Comparison of ENCODE assay signal across 8 mouse cellular contexts in the genomic region with DNA sequence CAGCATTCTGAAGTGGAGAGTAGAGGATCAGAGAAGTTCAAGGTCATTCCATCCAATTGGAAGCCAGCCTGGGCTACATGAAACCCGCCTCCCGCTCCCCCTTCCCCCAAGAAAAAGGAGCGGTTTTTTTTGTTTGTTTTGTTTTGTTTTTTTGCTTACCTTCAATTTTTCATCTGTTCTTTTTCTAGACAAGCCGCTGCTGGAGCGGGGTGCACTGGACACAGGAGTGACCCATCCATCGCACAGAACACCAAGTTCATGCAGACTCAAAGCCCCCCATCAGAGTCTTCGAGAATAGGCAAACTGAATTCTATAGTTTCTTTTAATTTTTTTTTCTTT. TPM values are rescaled to one million over a fixed set of nuclear protein-coding genes. Genes with fewer than 3 reads are reported as not detected.
DNase-seq lines count a peak whose midpoint lies in the region; ATAC-seq and TF ChIP-seq lines count a peak whose summit lies in the region.

No protein-coding gene starts in this region.

- no peaks in the 10 kb centered on the region for H3K9me3 ChIP-seq in embryonic facial prominence, embryonic 13.5 days
- no peaks in the 10 kb centered on the region for H3K9me3 ChIP-seq in intestine, postnatal 0 days (ENCODE audit: control insufficient read depth)
- no peaks in the 10 kb centered on the region for H3K9me3 ChIP-seq in neural tube, embryonic 13.5 days

- WGBS in embryonic facial prominence, embryonic 13.5 days = 13% methylated on average over 7 of the region's 7 CpGs
- 11% methylated on average over 7 of the region's 7 CpGs for WGBS in intestine, postnatal 0 days
- 12% methylated on average over 7 of the region's 7 CpGs for WGBS in neural tube, embryonic 13.5 days

- H3K36me3 ChIP-seq in embryonic facial prominence, embryonic 13.5 days = peaks cover 14% of the 10 kb centered on the region; the same call in 1 of the 2 replicates
- no peaks in the 10 kb centered on the region for H3K36me3 ChIP-seq in intestine, postnatal 0 days (ENCODE audit: control insufficient read depth, insufficient read depth)
- H3K36me3 ChIP-seq in neural tube, embryonic 13.5 days = 0 out of 2 replicates have a peak, but pooled peaks cover 4% of the 10 kb centered on the region

- H3K27me3 ChIP-seq in embryonic facial prominence, embryonic 13.5 days = no peaks in the 10 kb centered on the region
- no peaks in the 10 kb centered on the region for H3K27me3 ChIP-seq in intestine, postnatal 0 days (replicated peaks; ENCODE audit: control insufficient read depth, insufficient read depth, low read length)
- no peaks in the 10 kb centered on the region for H3K27me3 ChIP-seq in neural tube, embryonic 13.5 days

- intact Hi-C loops in left cerebral cortex, adult 2 months (cut with DNase I) = loop anchor here (2.0 kb wide), 1 partner anchor 90 kb away; no protein-coding TSS in a partner anchor
- intact Hi-C loops in left cerebral cortex, postnatal 10 days (cut with DNase I) = no loop called here

- peak overlapping the region; percentile 98 for H3K4me2 ChIP-seq in embryonic facial prominence, embryonic 13.5 days
- peak overlapping the region; percentile 85 for H3K4me2 ChIP-seq in intestine, postnatal 0 days (replicated peaks; ENCODE audit: low read depth)
- peak overlapping the region; percentile 98 for H3K4me2 ChIP-seq in neural tube, embryonic 13.5 days

- no peak for ATAC-seq in embryonic facial prominence, embryonic 13.5 days (ENCODE audit: insufficient number of reproducible peaks, insufficient read depth, low FRiP score, low TSS enrichment, low read depth)
- no peak for ATAC-seq in intestine, postnatal 0 days
- no peak for ATAC-seq in neural tube, embryonic 13.5 days (ENCODE audit: low read depth)

- H3K9ac ChIP-seq in embryonic facial prominence, embryonic 13.5 days = peak overlapping the region; percentile 98
- peak overlapping the region; percentile 89 for H3K9ac ChIP-seq in intestine, postnatal 0 days (ENCODE audit: low read depth, low read length)
- peak overlapping the region; percentile 97 for H3K9ac ChIP-seq in neural tube, embryonic 13.5 days

- peak overlapping the region; percentile 97 for H3K4me3 ChIP-seq in left cerebral cortex, adult 2 months
- peak overlapping the region; percentile 95 for H3K4me3 ChIP-seq in embryonic facial prominence, embryonic 13.5 days
- peak overlapping the region; percentile 55 for H3K4me3 ChIP-seq in intestine, postnatal 0 days (ENCODE audit: low read depth, low read length)
- peak overlapping the region; percentile 94 for H3K4me3 ChIP-seq in neural tube, embryonic 13.5 days

- peak overlapping the region; percentile 99 for H3K27ac ChIP-seq in left cerebral cortex, adult 2 months
- peak overlapping the region; percentile 98 for H3K27ac ChIP-seq in embryonic facial prominence, embryonic 13.5 days
- H3K27ac ChIP-seq in intestine, postnatal 0 days (ENCODE audit: low read depth, low read length) = peak overlapping the region; percentile 91
- peak overlapping the region; percentile 98 for H3K27ac ChIP-seq in neural tube, embryonic 13.5 days (replicated peaks)

- no peak for DNase-seq in left cerebral cortex, adult 2 months (ENCODE audit: extremely low spot score in 1 of 2, low spot score in 2 of 2)
- DNase-seq in left cerebral cortex, postnatal 10 days (ENCODE audit: extremely low spot score in 1 of 2, low spot score in 2 of 2) = no peak
- DNase-seq in ovary, postnatal 14 days (ENCODE audit: low spot score) = no peak
- DNase-seq in embryo, embryonic 10.5 days (ENCODE audit: low spot score) = no peak
- no peak for DNase-seq in thymus, postnatal 25 days

- H3K4me1 ChIP-seq in embryonic facial prominence, embryonic 13.5 days = peaks cover 43% of the 10 kb centered on the region
- peaks cover 23% of the 10 kb centered on the region for H3K4me1 ChIP-seq in intestine, postnatal 0 days (replicated peaks; ENCODE audit: control insufficient read depth, insufficient read depth, low read length)
- H3K4me1 ChIP-seq in neural tube, embryonic 13.5 days (replicated peaks) = peaks cover 54% of the 10 kb centered on the region

- no peak for TF ChIP-seq CTCF in left cerebral cortex, adult 2 months (IDR thresholded peaks at IDR 0.05)
- no peak for TF ChIP-seq CTCF in intestine, postnatal 0 days (IDR thresholded peaks at IDR 0.05; ENCODE audit: low read depth)

RNA-seq across cellular contexts. Expression of a gene that starts 0.9 kb away (rescaled TPM):
- total RNA-seq in left cerebral cortex, adult 2 months (2021) = 100 to 1,000 TPM; 114 to 118 TPM
- 10 to 100 TPM; 95.2 to 96.8 TPM for total RNA-seq in left cerebral cortex, postnatal 10 days (2021)
- 24.8 and 25.1 TPM in 2 replicates for polyA plus RNA-seq in embryonic facial prominence, embryonic 13.5 days (2015; fragmentation: Nextera tagmentation; extraction: Ambion mirVana)
- polyA plus RNA-seq in intestine, postnatal 0 days (2015; fragmentation: Nextera tagmentation; extraction: Ambion mirVana) = 24.2 and 25.9 TPM in 2 replicates
- polyA plus RNA-seq in neural tube, embryonic 13.5 days (2015; fragmentation: Nextera tagmentation; extraction: Ambion mirVana) = 13.2 and 13.7 TPM in 2 replicates
